Mouse (Mus musculus) CH12.LX (cell line): ENCODE measurements at regions not wholly inside any gene's neighbourhood (a gene's known extent, or its start where the extent isn't known, plus 50 kb on each side); places are given as distances from the start of the nearest gene placed in this dataset.

Experiments
- DNase-seq: peaks from one replicate; pipeline ENCODE4 v3.0.0-alpha.2; 2013; ENCODE audit errors: extremely low read depth
- H3K27ac ChIP-seq: 2 replicates; pipeline ENCODE4 v1.5.1; 2012; ENCODE audit warnings: low read depth, mild to moderate bottlenecking, control low read depth, moderate library complexity; ENCODE audit not compliant: insufficient read depth
- H3K27me3 ChIP-seq: replicated peaks from 2 replicates; pipeline ENCODE3; 2012; ENCODE audit warnings: inconsistent platforms
- H3K36me3 ChIP-seq, 2 experiments: replicated peaks in 1 of 2; 2 replicates each; pipeline versions ENCODE3 to v1.6.1; 2012; ENCODE audit warnings: inconsistent platforms in 1 of 2, low read length in 1 of 2, mild to moderate bottlenecking in 1 of 2, mixed read lengths in 1 of 2, moderate library complexity in 1 of 2; ENCODE audit not compliant: control insufficient read depth in 1 of 2, insufficient read depth in 1 of 2
- H3K4me1 ChIP-seq, 2 experiments: 2 replicates each; pipeline ENCODE4 v1.6.1; 2012; ENCODE audit warnings: inconsistent platforms in 1 of 2, moderate library complexity in 1 of 2; ENCODE audit not compliant: insufficient read depth in 2 of 2, control insufficient read depth in 1 of 2
- H3K4me2 ChIP-seq: 2 replicates; pipeline ENCODE4 v1.6.1; 2012; ENCODE audit warnings: low read depth, mild to moderate bottlenecking, control low read depth; ENCODE audit not compliant: poor library complexity, insufficient read depth, severe bottlenecking
- H3K4me3 ChIP-seq, 3 experiments: fragments of 150-350 bp in 1 of 3; sonication (generic) in 1 of 3; replicated peaks in 1 of 3; 2 replicates each; pipeline versions ENCODE3 to v1.5.1; 2011 to 2012; ENCODE audit warnings: low read depth in 2 of 3, low read length in 2 of 3, mild to moderate bottlenecking in 2 of 3, moderate library complexity in 2 of 3, control low read depth in 1 of 3, improper control_type of control experiment in 1 of 3, inconsistent platforms in 1 of 3, mixed read lengths in 1 of 3; ENCODE audit not compliant: poor library complexity in 1 of 3
- H3K79me2 ChIP-seq: replicated peaks from 2 replicates; pipeline ENCODE4 v1.6.1; 2012; ENCODE audit warnings: mild to moderate bottlenecking, moderate library complexity; ENCODE audit not compliant: control insufficient read depth, poor library complexity, insufficient read depth, severe bottlenecking; ENCODE audit errors: extremely low read depth
- H3K9ac ChIP-seq: 2 replicates; pipeline ENCODE4 v1.6.1; 2012; ENCODE audit warnings: low read depth, mild to moderate bottlenecking, control low read depth, moderate library complexity; ENCODE audit not compliant: insufficient read depth
- H3K9me3 ChIP-seq: replicated peaks from 2 replicates; pipeline ENCODE3; 2012; ENCODE audit warnings: low read length, inconsistent platforms, mixed read lengths
- E2F4 ChIP-seq: IDR thresholded peaks from 2 replicates; pipeline ENCODE4 v1.6.1; 2011; ENCODE audit warnings: low read depth, low read length, improper control_type of control experiment; ENCODE audit not compliant: insufficient replicate concordance
- ELF1 ChIP-seq: IDR thresholded peaks from 2 replicates; pipeline ENCODE4 v1.6.1; 2014; ENCODE audit warnings: low read depth, mild to moderate bottlenecking, inconsistent platforms, low read length, improper control_type of control experiment
- ETS1 ChIP-seq: conservative IDR thresholded peaks from 2 replicates; pipeline ENCODE4 v1.6.1; 2012; ENCODE audit warnings: low read depth, mild to moderate bottlenecking, inconsistent platforms, low read length, improper control_type of control experiment, moderate library complexity
- GABPA ChIP-seq: IDR thresholded peaks from 2 replicates; pipeline ENCODE4 v1.6.1; 2012; ENCODE audit warnings: low read depth, low read length, improper control_type of control experiment, inconsistent platforms; ENCODE audit not compliant: insufficient replicate concordance
- JUN ChIP-seq: IDR thresholded peaks from 2 replicates; pipeline ENCODE4 v1.6.1; 2011; ENCODE audit warnings: low read depth, mild to moderate bottlenecking, low read length, improper control_type of control experiment, moderate library complexity; ENCODE audit not compliant: insufficient read depth
- KAT2A ChIP-seq: IDR thresholded peaks from 2 replicates; pipeline ENCODE4 v1.6.1; 2012; ENCODE audit warnings: low read length, improper control_type of control experiment, inconsistent platforms; ENCODE audit not compliant: insufficient replicate concordance
- MEF2A ChIP-seq: IDR thresholded peaks from 2 replicates; pipeline ENCODE4 v1.6.1; 2014; ENCODE audit warnings: low read depth, mild to moderate bottlenecking, inconsistent platforms, low read length, improper control_type of control experiment, borderline replicate concordance
- MXI1 ChIP-seq: IDR thresholded peaks from 2 replicates; pipeline ENCODE4 v1.6.1; 2011; ENCODE audit warnings: mild to moderate bottlenecking, low read depth, low read length, improper control_type of control experiment
- MYC ChIP-seq: IDR thresholded peaks from 2 replicates; pipeline ENCODE4 v1.6.1; 2011; ENCODE audit warnings: low read depth, mild to moderate bottlenecking, improper control_type of control experiment, low read length
- NRF1 ChIP-seq: IDR thresholded peaks from 2 replicates; pipeline ENCODE4 v1.6.1; 2014; ENCODE audit warnings: low read depth, mild to moderate bottlenecking, inconsistent platforms, low read length, improper control_type of control experiment, moderate library complexity
- RCOR1 ChIP-seq: conservative IDR thresholded peaks from 2 replicates; pipeline ENCODE4 v1.6.1; 2012; ENCODE audit warnings: low read depth, mild to moderate bottlenecking, inconsistent platforms, low read length, improper control_type of control experiment
- SMC3 ChIP-seq: IDR thresholded peaks from 2 replicates; pipeline ENCODE4 v1.6.1; 2011; ENCODE audit warnings: low read depth, low read length, improper control_type of control experiment
- USF1 ChIP-seq: IDR thresholded peaks from 2 replicates; pipeline ENCODE4 v1.6.1; 2014; ENCODE audit warnings: low read depth, mild to moderate bottlenecking, inconsistent platforms, low read length, improper control_type of control experiment
- USF2 ChIP-seq: conservative IDR thresholded peaks from 2 replicates; pipeline ENCODE4 v1.6.1; 2011; ENCODE audit warnings: low read depth, low read length, improper control_type of control experiment
- ZKSCAN1 ChIP-seq: IDR thresholded peaks from 2 replicates; pipeline ENCODE4 v1.6.1; 2012; ENCODE audit warnings: low read depth, inconsistent platforms, low read length, improper control_type of control experiment, borderline replicate concordance
- ZMIZ1 ChIP-seq: IDR thresholded peaks from 2 replicates; pipeline ENCODE4 v1.6.1; 2012; ENCODE audit warnings: low read depth, mild to moderate bottlenecking, inconsistent platforms, low read length, improper control_type of control experiment
- ZNF384 ChIP-seq: IDR thresholded peaks from 2 replicates; pipeline ENCODE4 v1.6.1; 2012; ENCODE audit warnings: low read depth, low read length, improper control_type of control experiment, inconsistent platforms
- dilution Hi-C: fragments of 300-500 bp; cut with MboI; formaldehyde crosslinking; loops from 2 replicates; pipeline ENCODE4 v1.14.3; 2020; ENCODE audit warnings: low sequenced_read_pairs; ENCODE audit not compliant: extremely low pct_unique_long_range_greater_than_20kb, extremely low pct_ligation_motif_present
- in situ Hi-C: fragments of 300-500 bp; cut with MboI; formaldehyde crosslinking; loops from 3 replicates; pipeline ENCODE4 v1.14.3; 2019; ENCODE audit warnings: low sequenced_read_pairs, low pct_ligation_motif_present, low pct_unique_long_range_greater_than_20kb, mixed read lengths

GRCm38 (mm10) chr3:58113941-58114340 lies 266.1 kb upstream of the Pfn2 start:
- no peaks in the 10 kb centered on the region for H3K79me2 ChIP-seq
- no peak overlapping the region for H3K27ac ChIP-seq
- no peak overlapping the region for H3K4me3 ChIP-seq
- TF ChIP-seq MYC (no peak), MEF2A (no peak), GABPA (no peak), NRF1 (no peak), ZMIZ1 (no peak), USF1 (no peak), MXI1 (no peak), ELF1 (no peak), ZKSCAN1 (no peak), ETS1 (no peak)
- no peaks in the 10 kb centered on the region for H3K9me3 ChIP-seq
- no peak overlapping the region for H3K4me2 ChIP-seq
- H3K36me3 ChIP-seq, result no peaks in the 10 kb centered on the region
- H3K9ac ChIP-seq, result no peak overlapping the region
- in situ Hi-C loops, result loop anchor here (25.0 kb wide), 1 partner anchor 452 kb away; the partner anchor contains the start of gene Commd2
- peaks cover 2 to 3% of the 10 kb centered on the region in 2 experiments; a peak in 2 of 4 replicates for H3K4me1 ChIP-seq
- dilution Hi-C loops, result no loop called here
- no peak for DNase-seq
- H3K27me3 ChIP-seq, result no peaks in the 10 kb centered on the region

- H3K9ac ChIP-seq, result no peak overlapping the region
- H3K36me3 ChIP-seq, result no peaks in the 10 kb centered on the region
- H3K27me3 ChIP-seq, result no peaks in the 10 kb centered on the region
- TF ChIP-seq SMC3, result no peak
- no peak for TF ChIP-seq ETS1
- TF ChIP-seq, all 38 proteins: peak for 0
- dilution Hi-C loops (no loop called here), in situ Hi-C loops (loop anchor here (25.0 kb wide), 1 partner anchor 453 kb away; the partner anchor contains the start of gene Commd2)
- Histone ChIP-seq H3K4me2 (no peak overlapping the region), H3K79me2 (no peaks in the 10 kb centered on the region), H3K4me1 (peaks cover 2 to 3% of the 10 kb centered on the region in 2 experiments; a peak in 2 of 4 replicates), H3K4me3 (no peak overlapping the region), H3K27ac (no peak overlapping the region), H3K9me3 (no peaks in the 10 kb centered on the region)
- no peak for DNase-seq
Observed at GRCm38 (mm10) chr3:58115511-58115910, 267.6 kb upstream of the Pfn2 start.

- DNase-seq, result no peak
- Histone ChIP-seq H3K27ac (no peak overlapping the region), H3K36me3 (no peaks in the 10 kb centered on the region), H3K27me3 (no peaks in the 10 kb centered on the region), H3K4me1 (peaks cover 2 to 3% of the 10 kb centered on the region in 2 experiments; a peak in 2 of 4 replicates), H3K9ac (no peak overlapping the region), H3K4me3 (no peak overlapping the region), H3K9me3 (no peaks in the 10 kb centered on the region), H3K79me2 (no peaks in the 10 kb centered on the region), H3K4me2 (no peak overlapping the region)
- dilution Hi-C loops, result no loop called here
- no peak for TF ChIP-seq NRF1
- TF ChIP-seq USF1, result no peak
- no peak for TF ChIP-seq GABPA
- no peak for TF ChIP-seq E2F4
- no peak for TF ChIP-seq ZNF384
- no peak for TF ChIP-seq KAT2A
- TF ChIP-seq RCOR1, result no peak
- no peak for TF ChIP-seq JUN
- no peak for TF ChIP-seq USF2
- in situ Hi-C loops, result loop anchor here (25.0 kb wide), 1 partner anchor 455 kb away; the partner anchor contains the start of gene Commd2
Observed at GRCm38 (mm10) chr3:58116848-58117247, 269.0 kb upstream of the Pfn2 start.
